Mouse (Mus musculus) kidney, postnatal 10 days (tissue): ENCODE measurements around the gene Psma3.

ENCODE experiments used
- DNase-seq: peaks from one replicate; pipeline ENCODE4 v3.0.0; 2021; ENCODE audit warnings: mixed read lengths

Gene Psma3

GRCm38 (mm10) chr12:70974441-70975266 is at the start of gene Psma3:
Gene Psma3 (plus strand): TSS chr12:70974621.
- DNase-seq: peak; percentile 94

- no peak for DNase-seq
These were observed 44.6 kb upstream of the Psma3 start for GRCm38 (mm10) chr12:70929781-70930180.

GRCm38 (mm10) chr12:70937150-70937549 is 37.3 kb upstream of the Psma3 start:
- peak; percentile 33 for DNase-seq

- DNase-seq: peak; percentile 96
These were observed 36.6 kb upstream of the Psma3 start, which contains the start of gene Actr10 for GRCm38 (mm10) chr12:70937571-70938384. Gene Actr10 (plus strand): TSS chr12:70937857.

- no peak for DNase-seq
These were observed 33.6 kb upstream of the Psma3 start for GRCm38 (mm10) chr12:70940806-70941205.

GRCm38 (mm10) chr12:70944181-70944580 is 30.2 kb upstream of the Psma3 start:
- DNase-seq: no peak

GRCm38 (mm10) chr12:70946585-70947256 is 27.7 kb upstream of the Psma3 start:
- DNase-seq: no peak

- DNase-seq: no peak
These were observed 15.8 kb upstream of the Psma3 start for GRCm38 (mm10) chr12:70958640-70959039.

- no peak for DNase-seq
These were observed 6.8 kb upstream of the Psma3 start for GRCm38 (mm10) chr12:70967581-70967980.

- peak; percentile 89 for DNase-seq
These were observed 6.2 kb upstream of the Psma3 start for GRCm38 (mm10) chr12:70968141-70968790.

GRCm38 (mm10) chr12:70968791-70969307 is 5.6 kb upstream of the Psma3 start:
- peak; percentile 90 for DNase-seq

GRCm38 (mm10) chr12:70969485-70970184 is 4.8 kb upstream of the Psma3 start:
- DNase-seq: peak; percentile 71

GRCm38 (mm10) chr12:70973831-70974230 is 590 bp upstream of the Psma3 start:
- no peak for DNase-seq

- no peak for DNase-seq
These were observed 985 bp downstream of the Psma3 start for GRCm38 (mm10) chr12:70975406-70975805.

GRCm38 (mm10) chr12:70975891-70976290 is 1.5 kb downstream of the Psma3 start:
- DNase-seq: no peak

- no peak for DNase-seq
These were observed 3.9 kb downstream of the Psma3 start for GRCm38 (mm10) chr12:70978345-70978744.

- no peak for DNase-seq
These were observed 10.6 kb downstream of the Psma3 start for GRCm38 (mm10) chr12:70984855-70985550.

GRCm38 (mm10) chr12:70997225-70997624 is 22.8 kb downstream of the Psma3 start:
- no peak for DNase-seq

GRCm38 (mm10) chr12:70999423-70999903 is 25.0 kb downstream of the Psma3 start:
- DNase-seq: peak; percentile 88

- DNase-seq: no peak
These were observed 25.9 kb downstream of the Psma3 start for GRCm38 (mm10) chr12:71000344-71000743.

- DNase-seq: no peak
These were observed 27.0 kb downstream of the Psma3 start for GRCm38 (mm10) chr12:71001456-71001855.
